Comparison of ENCODE assay signal across 8 mouse cellular contexts in genomic region chr14:55884713-55885113, GRCm38 (mm10). TPM values are rescaled to one million over a fixed set of nuclear protein-coding genes. Genes with fewer than 3 reads are reported as not detected.
DNase-seq lines count a peak whose midpoint lies in the region; ATAC-seq lines count a peak whose summit lies in the region.

Gene Khnyn, plus strand, starts transcription at chr14:55884947.

- H3K36me3 ChIP-seq in megakaryocyte, embryonic 14.5 days (replicated peaks; ENCODE audit: low read length), result peaks cover 41% of the 10 kb centered on the region

- H3K4me1 ChIP-seq in megakaryocyte, embryonic 14.5 days, result peaks cover 90% of the 10 kb centered on the region

- H3K27me3 ChIP-seq in megakaryocyte, embryonic 14.5 days (replicated peaks), result no peaks in the 10 kb centered on the region

- DNase-seq in adrenal gland, adult (ENCODE audit: inconsistent age in 2 of 2, low spot score in 1 of 2), result peak; percentile 96 to 97
- peak; percentile 95 for DNase-seq in embryo, embryonic 10.5 days (ENCODE audit: low spot score)
- peak; percentile 95 for DNase-seq in gastrocnemius, postnatal 14 days
- DNase-seq in left cerebral cortex, adult 9 months (ENCODE audit: low spot score in 2 of 2), result peak; percentile 58 to 80
- DNase-seq in right cerebral cortex, adult 2 months (ENCODE audit: low spot score in 2 of 2), result peak; percentile 63 to 81
- DNase-seq in urinary bladder, postnatal 14 days (ENCODE audit: low spot score), result peak; percentile 92

- peak; percentile 58 for ATAC-seq in inflammation-experienced regulatory T-cells, adult 6 months

- H3K9me3 ChIP-seq in megakaryocyte, embryonic 14.5 days, result no peaks in the 10 kb centered on the region

- intact Hi-C loops in gastrocnemius, postnatal 14 days (cut with DNase I; ENCODE audit: low total_unique reads), result no loop called here

- H3K4me3 ChIP-seq in megakaryocyte, embryonic 14.5 days (replicated peaks), result peak within 1 kb of the TSS; percentile 94

RNA-seq across cellular contexts. Expression of gene Khnyn, which starts in this region (rescaled TPM):
- 1 to 10 TPM; 7.1 to 8.2 TPM for total RNA-seq in gastrocnemius, postnatal 14 days (2021)
- polyA plus RNA-seq in inflammation-experienced regulatory T-cells, adult 6 months (2017; shearing (Covaris generic)), result 10 to 100 TPM; 10.5 to 13.1 (median 12.8) TPM
- 7.3 and 10.5 TPM in 2 replicates for polyA plus RNA-seq in megakaryocyte, embryonic 14.5 days (2012; ENCODE audit: insufficient read depth, low replicate concordance)

Comparison
In these comparisons a context has a peak if more than half of its experiments do, and no peak if none do; other contexts are left out.
1. Peak in every context shown above with its lines: DNase-seq, ATAC-seq and H3K4me3 ChIP-seq.